Mouse (Mus musculus): ENCODE results near the gene Nfia. TPM values are rescaled to one million over a fixed set of nuclear protein-coding genes. Genes with fewer than 3 reads are reported as not detected.
A peak's percentile ranks its signal among the peaks of the same experiment; 100 is the strongest.

The Nfia gene
- polyA plus RNA-seq, 1 experiment from 2014 or later, result 17.6 TPM

DNA sequence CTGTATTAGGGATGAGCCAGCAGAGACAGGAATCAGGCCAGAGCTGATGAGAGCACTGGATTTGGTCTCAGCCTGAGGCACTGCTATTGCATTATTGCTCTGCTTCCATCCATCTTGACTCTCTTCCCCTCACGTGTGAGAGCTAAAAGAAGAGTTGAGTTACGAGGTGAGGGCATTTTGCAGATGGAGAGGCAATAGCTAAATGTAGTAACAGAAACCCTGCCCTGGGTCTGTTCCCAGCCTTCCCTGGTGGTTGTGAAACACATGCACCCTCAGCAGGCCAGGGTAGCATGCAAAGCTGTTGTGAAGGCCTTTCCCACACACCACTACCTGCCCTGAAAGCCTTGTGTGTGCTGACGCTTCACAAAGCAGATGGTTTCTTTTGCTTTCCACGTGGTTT, 86.9 kb downstream of the Nfia start:
- Histone ChIP-seq H3K4me3 (no peak overlapping the region), H3K27ac (no peak overlapping the region)

GRCm38 (mm10) chr4:97860376-97860775, 87.8 kb downstream of the Nfia start:
- no peak overlapping the region for H3K4me3 ChIP-seq
- WGBS, result 75% methylated on average over 3 of the region's 3 CpGs
- no peaks in the 10 kb centered on the region for H3K36me3 ChIP-seq (replicated peaks)
- no peak for DNase-seq (ENCODE audit: extremely low spot score, low spot score)
- no peaks in the 10 kb centered on the region for H3K9me3 ChIP-seq
- no peaks in the 10 kb centered on the region for H3K4me1 ChIP-seq
- no peaks in the 10 kb centered on the region for H3K27me3 ChIP-seq (ENCODE audit: poor library complexity, severe bottlenecking)
- H3K27ac ChIP-seq, result no peak overlapping the region

More for the DNA sequence above, 86.9 kb downstream of the Nfia start:
- WGBS, result 83% methylated on average over 4 of the region's 4 CpGs
- DNase-seq (ENCODE audit: extremely low spot score, low spot score), result no peak
- H3K27me3 ChIP-seq (ENCODE audit: poor library complexity, severe bottlenecking), result no peaks in the 10 kb centered on the region
- H3K4me1 ChIP-seq, result no peaks in the 10 kb centered on the region
- no peaks in the 10 kb centered on the region for H3K9me3 ChIP-seq
- no peaks in the 10 kb centered on the region for H3K36me3 ChIP-seq (replicated peaks)

GRCm38 (mm10) chr4:97860791-97861344, 88.3 kb downstream of the Nfia start:
- H3K36me3 ChIP-seq (replicated peaks), result no peaks in the 10 kb centered on the region
- DNase-seq (ENCODE audit: extremely low spot score, low spot score), result no peak
- H3K27ac ChIP-seq, result no peak overlapping the region
- no peaks in the 10 kb centered on the region for H3K4me1 ChIP-seq
- WGBS, result 94% methylated on average over 8 of the region's 8 CpGs
- no peaks in the 10 kb centered on the region for H3K9me3 ChIP-seq
- no peak overlapping the region for H3K4me3 ChIP-seq
- no peaks in the 10 kb centered on the region for H3K27me3 ChIP-seq (ENCODE audit: poor library complexity, severe bottlenecking)

DNA sequence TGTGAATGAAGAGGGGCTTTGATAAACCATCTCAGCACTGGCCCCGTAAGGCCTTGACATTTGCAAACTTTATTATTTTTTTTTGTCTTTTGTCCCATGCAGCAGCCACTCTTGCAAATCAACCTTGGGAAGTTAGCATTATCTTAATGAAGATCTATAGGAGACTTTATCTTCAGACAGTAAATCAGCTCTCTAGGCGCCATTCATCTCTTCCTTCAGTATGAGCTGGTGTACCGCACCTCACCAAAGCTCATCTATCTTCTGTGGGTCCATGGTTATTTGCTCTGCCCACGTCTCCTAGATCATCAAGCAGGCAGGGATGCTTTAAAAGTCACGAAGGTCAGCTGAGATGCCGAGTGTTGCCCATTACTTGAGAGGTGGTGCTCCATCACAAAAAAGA, 89.8 kb downstream of the Nfia start:
- no peak overlapping the region for H3K27ac ChIP-seq
- 88% methylated on average over 6 of the region's 6 CpGs for WGBS
- H3K9me3 ChIP-seq, result no peaks in the 10 kb centered on the region
- no peak overlapping the region for H3K4me3 ChIP-seq
- no peak for DNase-seq (ENCODE audit: extremely low spot score, low spot score)
- H3K4me1 ChIP-seq, result peaks cover 3% of the 10 kb centered on the region; the same call in 1 of the 2 replicates
- H3K27me3 ChIP-seq (ENCODE audit: poor library complexity, severe bottlenecking), result no peaks in the 10 kb centered on the region
- no peaks in the 10 kb centered on the region for H3K36me3 ChIP-seq (replicated peaks)

DNA sequence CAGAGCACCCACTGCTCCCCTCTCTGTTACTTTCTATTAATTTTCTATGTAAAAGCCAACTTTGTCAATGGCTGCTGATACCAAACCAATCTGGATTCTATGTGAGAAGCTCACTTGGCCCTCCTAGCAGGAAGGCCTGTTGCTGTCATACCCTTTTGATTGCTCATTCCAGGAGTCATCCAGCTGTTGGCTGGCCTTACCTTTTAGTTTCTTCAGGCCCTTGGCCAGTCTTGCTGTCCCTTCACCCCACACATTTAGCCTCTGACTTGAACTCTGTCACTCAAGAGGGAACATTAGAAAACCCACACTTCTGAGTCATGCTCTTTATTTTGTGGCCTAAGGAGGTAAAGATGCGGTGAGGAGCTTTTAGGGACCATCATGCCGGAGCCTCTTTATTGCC, 91.7 kb downstream of the Nfia start:
- DNase-seq (ENCODE audit: extremely low spot score, low spot score), result no peak
- H3K4me3 ChIP-seq, result no peak overlapping the region
- H3K9me3 ChIP-seq, result no peaks in the 10 kb centered on the region
- H3K36me3 ChIP-seq (replicated peaks), result 0 out of 2 replicates have a peak, but pooled peaks cover 3% of the 10 kb centered on the region
- H3K4me1 ChIP-seq, result peaks cover 14% of the 10 kb centered on the region
- no peaks in the 10 kb centered on the region for H3K27me3 ChIP-seq (ENCODE audit: poor library complexity, severe bottlenecking)
- 96% methylated on average over 2 of the region's 2 CpGs for WGBS
- no peak overlapping the region for H3K27ac ChIP-seq

DNA sequence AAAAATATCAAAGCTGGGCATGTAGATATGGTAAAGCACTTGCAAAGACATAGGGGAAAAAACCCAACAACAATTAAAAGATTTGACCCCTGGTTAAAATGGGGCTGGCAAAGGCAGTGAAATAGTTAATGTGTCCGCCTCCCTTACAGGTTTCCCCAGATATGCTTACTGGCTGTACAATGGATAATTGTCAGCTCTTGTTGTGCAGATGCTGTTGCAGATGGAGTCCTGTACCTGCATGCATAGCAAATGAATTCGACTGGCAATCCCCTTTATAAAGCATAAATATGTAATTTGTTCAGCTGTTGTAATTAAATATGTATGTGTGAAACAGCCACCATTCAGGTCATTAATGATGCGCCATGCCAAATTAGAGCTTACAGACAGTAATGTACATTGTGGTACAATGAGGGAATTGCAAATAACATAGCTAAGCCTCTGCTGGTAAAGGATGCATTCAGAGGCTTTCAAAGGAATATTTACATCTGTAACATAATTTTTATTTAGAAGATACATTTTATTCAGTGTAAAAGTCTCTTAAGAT, 92.9 kb downstream of the Nfia start:
- Histone ChIP-seq H3K27ac (no peak overlapping the region), H3K27me3 (ENCODE audit: poor library complexity, severe bottlenecking) (no peaks in the 10 kb centered on the region), H3K4me1 (peaks cover 14% of the 10 kb centered on the region), H3K9me3 (no peaks in the 10 kb centered on the region), H3K4me3 (no peak overlapping the region), H3K36me3 (replicated peaks) (0 out of 2 replicates have a peak, but pooled peaks cover 3% of the 10 kb centered on the region)
- 89% methylated on average over 3 of the region's 3 CpGs for WGBS
- DNase-seq (ENCODE audit: extremely low spot score, low spot score), result no peak

- no peak overlapping the region for H3K4me3 ChIP-seq
- no peak overlapping the region for H3K27ac ChIP-seq
- no peak for DNase-seq (ENCODE audit: extremely low spot score, low spot score)
- H3K4me1 ChIP-seq, result peaks cover 16% of the 10 kb centered on the region
- no peaks in the 10 kb centered on the region for H3K27me3 ChIP-seq (ENCODE audit: poor library complexity, severe bottlenecking)
- H3K9me3 ChIP-seq, result no peaks in the 10 kb centered on the region
- WGBS, result 66% methylated on average over 5 of the region's 5 CpGs
- H3K36me3 ChIP-seq (replicated peaks), result 0 out of 2 replicates have a peak, but pooled peaks cover 3% of the 10 kb centered on the region
Observed at GRCm38 (mm10) chr4:97866463-97866862, 93.9 kb downstream of the Nfia start.

DNA sequence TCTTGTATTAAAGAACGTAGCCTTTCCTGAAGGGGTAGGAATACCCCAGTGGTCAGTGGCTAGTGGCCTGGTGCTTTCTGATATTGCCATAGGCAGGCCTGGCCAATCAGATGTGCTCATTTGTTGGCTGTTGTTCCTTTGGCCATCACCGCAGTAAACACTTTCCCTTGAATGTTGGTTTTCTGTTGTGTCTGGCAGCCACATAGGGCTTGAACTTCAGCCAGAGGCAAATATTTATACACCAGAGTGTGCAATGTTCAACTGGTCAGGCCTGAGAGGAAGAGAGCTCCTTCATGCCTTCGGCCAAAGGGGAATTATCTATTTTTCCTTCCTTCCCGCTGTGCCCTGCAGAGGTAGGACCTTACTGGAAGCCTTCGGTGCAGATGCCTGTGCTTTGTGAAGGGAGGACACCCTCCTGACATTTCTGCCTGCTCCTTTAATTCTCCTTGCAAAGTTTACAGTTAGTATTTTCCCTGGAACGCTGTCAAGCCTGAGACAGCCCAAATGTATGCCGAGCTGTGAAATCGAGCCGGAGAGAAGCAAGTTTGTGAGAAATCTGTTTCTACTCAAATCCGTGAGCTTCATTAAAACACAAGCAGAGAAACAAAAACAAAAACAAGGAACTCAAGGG, 95.9 kb downstream of the Nfia start:
- Histone ChIP-seq H3K27ac (peak overlapping the region; percentile 35; the same call in 1 of the 2 replicates), H3K27me3 (ENCODE audit: poor library complexity, severe bottlenecking) (no peaks in the 10 kb centered on the region), H3K9me3 (no peaks in the 10 kb centered on the region), H3K4me1 (peaks cover 27% of the 10 kb centered on the region), H3K36me3 (replicated peaks) (0 out of 2 replicates have a peak, but pooled peaks cover 3% of the 10 kb centered on the region), H3K4me3 (no peak overlapping the region)
- 93% methylated on average over 10 of the region's 10 CpGs for WGBS
- no peak for DNase-seq (ENCODE audit: extremely low spot score, low spot score)

GRCm38 (mm10) chr4:97868938-97869440, 96.5 kb downstream of the Nfia start:
- no peaks in the 10 kb centered on the region for H3K27me3 ChIP-seq (ENCODE audit: poor library complexity, severe bottlenecking)
- H3K27ac ChIP-seq, result peak overlapping the region; percentile 35; the same call in 1 of the 2 replicates
- 92% methylated on average over 27 of the region's 27 CpGs for WGBS
- DNase-seq (ENCODE audit: extremely low spot score, low spot score), result no peak
- no peaks in the 10 kb centered on the region for H3K9me3 ChIP-seq
- no peak overlapping the region for H3K4me3 ChIP-seq
- H3K36me3 ChIP-seq (replicated peaks), result 0 out of 2 replicates have a peak, but pooled peaks cover 3% of the 10 kb centered on the region
- H3K4me1 ChIP-seq, result peaks cover 27% of the 10 kb centered on the region

- no peak for DNase-seq (ENCODE audit: extremely low spot score, low spot score)
- Histone ChIP-seq H3K27me3 (ENCODE audit: poor library complexity, severe bottlenecking) (no peaks in the 10 kb centered on the region), H3K36me3 (replicated peaks) (0 out of 2 replicates have a peak, but pooled peaks cover 3% of the 10 kb centered on the region), H3K9me3 (no peaks in the 10 kb centered on the region), H3K4me1 (peaks cover 28% of the 10 kb centered on the region), H3K4me3 (no peak overlapping the region), H3K27ac (no peak overlapping the region)
- WGBS, result 80% methylated on average over 7 of the region's 7 CpGs
Observed at GRCm38 (mm10) chr4:97869451-97869850, 96.9 kb downstream of the Nfia start.

DNA sequence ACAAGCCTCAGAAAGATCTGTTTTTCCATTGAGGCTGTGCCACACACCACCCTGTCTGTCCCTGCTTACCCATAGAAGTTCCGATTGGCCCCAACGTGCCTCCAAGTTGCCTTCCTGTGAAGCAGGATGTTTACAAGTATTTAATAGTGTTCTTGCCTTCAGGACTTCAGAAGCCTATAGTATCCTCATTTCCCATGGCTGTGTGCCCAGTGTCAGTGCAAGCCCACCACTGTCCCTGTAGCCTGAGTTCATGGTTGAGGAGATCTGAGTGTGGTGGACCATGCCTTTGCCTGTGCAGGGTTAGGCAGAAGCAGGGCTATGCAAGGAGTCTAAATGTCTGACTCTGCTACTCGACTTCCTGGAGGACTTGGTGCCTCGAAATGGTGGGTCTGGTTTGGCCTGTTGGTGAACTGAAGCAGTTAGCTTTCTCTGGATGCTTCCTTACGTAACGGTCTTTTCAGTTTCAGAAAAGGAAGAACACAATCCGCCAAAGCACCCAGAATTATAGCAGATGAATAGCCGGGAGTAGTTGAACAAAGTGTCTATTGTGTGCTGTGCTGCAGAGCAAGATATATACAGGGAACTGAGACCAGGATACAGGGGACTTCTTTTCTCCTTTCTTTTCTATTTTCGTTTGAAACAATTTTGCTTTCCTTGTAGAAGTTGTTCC, 99.4 kb downstream of the Nfia start:
- Histone ChIP-seq H3K36me3 (replicated peaks) (0 out of 2 replicates have a peak, but pooled peaks cover 3% of the 10 kb centered on the region), H3K4me1 (peaks cover 36% of the 10 kb centered on the region), H3K4me3 (no peak overlapping the region), H3K27ac (0 out of 2 replicates have a peak overlapping the region, but pooled peaks have one; percentile 30), H3K27me3 (ENCODE audit: poor library complexity, severe bottlenecking) (no peaks in the 10 kb centered on the region), H3K9me3 (no peaks in the 10 kb centered on the region)
- WGBS, result 69% methylated on average over 9 of the region's 9 CpGs
- no peak for DNase-seq (ENCODE audit: extremely low spot score, low spot score)

DNA sequence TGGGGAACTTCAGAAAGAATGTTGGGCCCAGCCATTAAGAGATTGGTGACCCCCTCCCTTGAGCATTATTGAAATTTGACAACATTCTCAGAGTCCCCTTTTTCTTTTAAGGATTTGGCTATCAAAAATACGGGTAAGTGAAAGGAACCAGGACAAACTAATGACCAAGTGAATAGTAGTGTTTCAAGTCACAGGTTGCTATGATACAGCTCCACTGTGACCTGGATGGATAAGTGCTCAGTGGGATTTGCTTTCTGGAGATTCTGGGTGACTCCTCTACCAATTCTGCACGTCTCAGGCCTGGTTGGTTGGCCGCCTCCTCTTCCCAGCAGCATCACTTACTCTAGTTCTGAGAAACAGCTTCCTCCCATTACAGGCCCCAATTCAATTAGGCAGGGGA, 102.4 kb downstream of the Nfia start:
- no peak overlapping the region for H3K27ac ChIP-seq
- no peaks in the 10 kb centered on the region for H3K27me3 ChIP-seq (ENCODE audit: poor library complexity, severe bottlenecking)
- H3K9me3 ChIP-seq, result no peaks in the 10 kb centered on the region
- no peak overlapping the region for H3K4me3 ChIP-seq
- H3K36me3 ChIP-seq (replicated peaks), result no peaks in the 10 kb centered on the region
- peaks cover 25% of the 10 kb centered on the region for H3K4me1 ChIP-seq
- DNase-seq (ENCODE audit: extremely low spot score, low spot score), result no peak
- 63% methylated on average over 3 of the region's 3 CpGs for WGBS

Measured in forebrain, embryonic 10.5 days (tissue).